Mouse (Mus musculus): ENCODE results near the gene Arl5c. TPM values are rescaled to one million over a fixed set of nuclear protein-coding genes. Genes with fewer than 3 reads are reported as not detected.

Arl5c gene
- polyA plus RNA-seq (2014; fragmentation: Illumina TruSeq; extraction: RNeasy Lipid Tissue Mini Kit (QIAGEN cat#74804); ENCODE audit: insufficient read depth, low read depth, low replicate concordance) = 7.8 TPM

GRCm38 (mm10) chr11:97995564-97996288, at the start of gene Arl5c:
Arl5c (minus strand) TSS chr11:97996181.

DNA sequence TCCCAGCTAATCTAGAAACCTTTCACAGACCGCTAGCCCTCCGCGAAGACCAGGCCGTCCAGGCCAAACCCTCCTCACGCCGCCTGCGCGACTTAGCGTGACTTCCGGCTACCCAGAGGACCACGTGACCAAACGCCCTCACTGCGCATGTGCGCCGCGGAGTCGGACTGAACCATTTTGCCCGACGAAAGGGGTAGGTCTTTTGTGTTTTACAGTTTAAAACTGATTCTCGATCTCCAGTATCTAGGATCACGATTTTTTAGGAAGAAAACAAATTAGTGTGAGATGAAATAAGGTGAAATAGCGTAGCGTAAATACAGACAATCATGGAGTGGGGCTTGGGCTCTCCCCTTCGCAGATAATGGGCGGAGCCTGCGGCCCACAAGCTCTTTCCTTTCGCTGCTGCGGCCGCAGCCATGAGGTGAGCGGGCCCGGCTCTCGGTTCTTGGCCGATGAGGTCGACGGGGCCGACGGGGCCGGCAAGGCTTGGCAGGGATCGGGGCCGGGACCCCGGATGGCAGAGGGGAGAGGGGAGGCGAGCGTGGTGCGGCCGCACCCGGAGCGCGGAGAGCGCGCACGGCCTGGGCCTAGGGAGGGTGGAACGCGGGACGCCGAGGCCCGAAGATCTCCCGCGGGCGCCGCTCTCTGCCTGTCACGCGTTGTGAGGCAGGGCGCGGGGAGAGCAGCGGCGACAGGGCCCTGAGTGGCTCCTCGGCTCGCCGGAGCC, 30.8 kb upstream of the Arl5c start, which contains the start of gene Rpl19:
Gene Rpl19 (plus strand): TSS at position 141 of the 727 bp plus-strand sequence.

DNA sequence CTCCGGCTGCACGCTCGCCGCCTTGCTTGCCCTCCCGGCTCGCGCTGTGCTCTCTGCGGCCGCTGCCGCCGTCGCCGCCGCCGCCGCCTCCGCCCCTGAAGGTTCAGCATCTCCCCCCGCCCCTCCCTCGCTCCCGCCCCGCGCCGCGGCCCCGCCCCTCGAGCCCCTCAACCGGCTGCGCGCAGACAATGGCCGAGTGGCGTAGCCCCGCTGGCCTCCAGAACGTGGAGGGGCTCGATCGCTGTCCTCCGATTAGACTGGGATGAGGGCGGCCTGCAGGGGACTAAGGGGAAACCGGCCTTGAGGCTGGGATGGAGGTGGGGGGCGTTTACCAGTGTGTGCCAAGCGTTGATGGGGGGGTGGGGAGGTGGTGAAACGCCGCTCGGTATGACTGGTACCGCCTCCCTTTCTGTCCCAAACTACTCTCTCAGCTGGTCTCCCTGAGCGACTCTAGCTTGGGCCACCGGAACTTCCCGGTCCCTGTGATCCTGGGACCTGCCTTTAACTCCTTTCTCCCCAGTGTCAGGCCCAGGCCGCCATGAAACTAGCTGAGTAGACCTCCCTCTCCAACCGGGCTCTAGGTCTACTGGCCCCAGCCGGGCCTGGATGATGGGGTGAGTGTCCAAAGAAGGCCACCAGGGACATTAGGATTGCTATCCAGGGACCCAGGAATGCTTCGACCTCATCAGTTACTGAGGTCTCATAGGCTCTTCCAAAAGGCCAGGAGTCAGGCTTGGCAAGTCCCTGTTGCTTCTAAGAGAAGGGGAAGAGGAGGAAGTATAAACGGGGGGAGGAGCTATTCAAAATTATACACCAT, 26.8 kb upstream of the Arl5c start, which contains the start of gene Cacnb1:
Gene Cacnb1 (minus strand): TSS at position 480 of the 817 bp plus-strand sequence.

GRCm38 (mm10) chr11:97985727-97986677, 10.0 kb downstream of the Arl5c start, which contains the start of gene Plxdc1:
Plxdc1 (minus strand) TSS chr11:97986444.

Other genes with a start within 250 kb of the Arl5c start
- 7.0 TPM for gene Cwc25, start 229.6 kb downstream of the Arl5c start, polyA plus RNA-seq (2014; fragmentation: Illumina TruSeq; extraction: RNeasy Lipid Tissue Mini Kit (QIAGEN cat#74804); ENCODE audit: insufficient read depth, low read depth, low replicate concordance)
- not detected for gene 1700001P01Rik, start 220.3 kb downstream of the Arl5c start, polyA plus RNA-seq (2014; fragmentation: Illumina TruSeq; extraction: RNeasy Lipid Tissue Mini Kit (QIAGEN cat#74804); ENCODE audit: insufficient read depth, low read depth, low replicate concordance)
- gene Rpl23, start 213.7 kb downstream of the Arl5c start, polyA plus RNA-seq (2014; fragmentation: Illumina TruSeq; extraction: RNeasy Lipid Tissue Mini Kit (QIAGEN cat#74804); ENCODE audit: insufficient read depth, low read depth, low replicate concordance) = 974 TPM
- 63.9 TPM for gene Lasp1, start 197.2 kb downstream of the Arl5c start, polyA plus RNA-seq (2014; fragmentation: Illumina TruSeq; extraction: RNeasy Lipid Tissue Mini Kit (QIAGEN cat#74804); ENCODE audit: insufficient read depth, low read depth, low replicate concordance)
- gene B230217C12Rik, start 155.4 kb downstream of the Arl5c start, polyA plus RNA-seq (2014; fragmentation: Illumina TruSeq; extraction: RNeasy Lipid Tissue Mini Kit (QIAGEN cat#74804); ENCODE audit: insufficient read depth, low read depth, low replicate concordance) = 2.6 TPM
- not detected for gene Fbxo47, start 112.0 kb downstream of the Arl5c start, polyA plus RNA-seq (2014; fragmentation: Illumina TruSeq; extraction: RNeasy Lipid Tissue Mini Kit (QIAGEN cat#74804); ENCODE audit: insufficient read depth, low read depth, low replicate concordance)
- 5.2 TPM for gene Plxdc1, start 9.7 kb downstream of the Arl5c start, polyA plus RNA-seq (2014; fragmentation: Illumina TruSeq; extraction: RNeasy Lipid Tissue Mini Kit (QIAGEN cat#74804); ENCODE audit: insufficient read depth, low read depth, low replicate concordance)
- 4.4 TPM for gene Cacnb1, start 26.9 kb upstream of the Arl5c start, polyA plus RNA-seq (2014; fragmentation: Illumina TruSeq; extraction: RNeasy Lipid Tissue Mini Kit (QIAGEN cat#74804); ENCODE audit: insufficient read depth, low read depth, low replicate concordance)
- 2,146 TPM for gene Rpl19, start 30.5 kb upstream of the Arl5c start, polyA plus RNA-seq (2014; fragmentation: Illumina TruSeq; extraction: RNeasy Lipid Tissue Mini Kit (QIAGEN cat#74804); ENCODE audit: insufficient read depth, low read depth, low replicate concordance)
- 0.93 TPM for gene Stac2, start 57.3 kb upstream of the Arl5c start, polyA plus RNA-seq (2014; fragmentation: Illumina TruSeq; extraction: RNeasy Lipid Tissue Mini Kit (QIAGEN cat#74804); ENCODE audit: insufficient read depth, low read depth, low replicate concordance)
- gene Fbxl20, start 154.2 kb upstream of the Arl5c start, polyA plus RNA-seq (2014; fragmentation: Illumina TruSeq; extraction: RNeasy Lipid Tissue Mini Kit (QIAGEN cat#74804); ENCODE audit: insufficient read depth, low read depth, low replicate concordance) = 6.6 TPM
- 8.9 TPM for gene Med1, start 197.1 kb upstream of the Arl5c start, polyA plus RNA-seq (2014; fragmentation: Illumina TruSeq; extraction: RNeasy Lipid Tissue Mini Kit (QIAGEN cat#74804); ENCODE audit: insufficient read depth, low read depth, low replicate concordance)
- 5.9 TPM for gene Cdk12, start 206.9 kb upstream of the Arl5c start, polyA plus RNA-seq (2014; fragmentation: Illumina TruSeq; extraction: RNeasy Lipid Tissue Mini Kit (QIAGEN cat#74804); ENCODE audit: insufficient read depth, low read depth, low replicate concordance)